Mouse (Mus musculus): ENCODE measurements around the gene Spic.

Gene Spic

GRCm38 (mm10) chr10:88645448-88645847 lies 39.4 kb downstream of the Spic start:
- no peak for DNase-seq (ENCODE audit: low spot score in 2 of 2)

- DNase-seq (ENCODE audit: low spot score in 2 of 2): no peak
Observed at GRCm38 (mm10) chr10:88631330-88631953, 53.4 kb downstream of the Spic start.

GRCm38 (mm10) chr10:88630663-88631329 lies 54.0 kb downstream of the Spic start:
- DNase-seq (ENCODE audit: low spot score in 2 of 2): no peak

GRCm38 (mm10) chr10:88627052-88627451 lies 57.8 kb downstream of the Spic start:
- no peak for DNase-seq (ENCODE audit: low spot score in 2 of 2)

- no peak for DNase-seq (ENCODE audit: low spot score in 2 of 2)
Observed at GRCm38 (mm10) chr10:88626176-88626575, 58.6 kb downstream of the Spic start.

Data from spleen, postnatal 4 days (tissue).